Mouse (Mus musculus) stomach, postnatal 0 days (tissue): ENCODE measurements at regions not wholly inside any gene's neighbourhood (a gene's known extent, or its start where the extent isn't known, plus 50 kb on each side); places are given as distances from the start of the nearest gene placed in this dataset.

Experiments
- CTCF ChIP-seq: IDR thresholded peaks from 2 replicates; pipeline ENCODE4 v1.5.1; 2016; ENCODE audit warnings: antibody characterized with exemption, low read depth, mild to moderate bottlenecking, moderate library complexity
- EP300 ChIP-seq: optimal IDR thresholded peaks from 2 replicates; pipeline ENCODE3; 2016; ENCODE audit warnings: antibody characterized with exemption

DNA sequence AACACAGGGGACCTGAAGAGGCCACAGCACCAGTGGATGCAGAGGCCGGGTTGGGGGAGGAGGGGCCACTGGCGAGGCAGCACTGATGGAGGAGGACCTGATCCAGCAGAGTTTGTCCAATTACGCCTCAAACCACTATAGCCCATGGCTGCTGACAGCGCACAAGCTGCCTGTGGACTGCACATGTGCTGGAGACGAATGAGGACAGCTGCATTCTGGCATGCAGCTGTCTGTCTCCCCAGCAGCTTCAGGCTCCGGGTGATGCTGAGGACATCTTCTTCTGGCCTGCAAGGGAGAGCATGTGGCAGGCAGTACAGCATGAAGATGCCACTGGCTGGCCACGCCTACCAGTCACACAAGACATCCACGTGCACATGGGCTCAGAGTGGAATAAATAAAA lies 1055.2 kb downstream of the Basp1 start:
- TF ChIP-seq CTCF (no peak), EP300 (no peak)
